Mouse (Mus musculus): Measurements from ENCODE around the gene Ntsr2. TPM values are rescaled to one million over a fixed set of nuclear protein-coding genes. Genes with fewer than 3 reads are reported as not detected.

Ntsr2 gene
- polyA plus RNA-seq, 1 experiment from 2014 or later = not detected

GRCm38 (mm10) chr12:16634075-16634813, 18.9 kb upstream of the Ntsr2 start:
- Histone ChIP-seq H3K27ac (no peak overlapping the region), H3K27me3 (replicated peaks) (no peaks in the 10 kb centered on the region), H3K9me3 (replicated peaks) (no peaks in the 10 kb centered on the region), H3K4me3 (no peak overlapping the region), H3K4me1 (no peaks in the 10 kb centered on the region), H3K4me2 (no peak overlapping the region), H3K36me3 (no peaks in the 10 kb centered on the region), H3K9ac (no peak overlapping the region)
- no peak for ATAC-seq
- WGBS (ENCODE audit: insufficient replicate concordance) = 43% methylated on average over 14 of the region's 14 CpGs

GRCm38 (mm10) chr12:16635816-16636215, 17.4 kb upstream of the Ntsr2 start:
- Histone ChIP-seq H3K36me3 (no peaks in the 10 kb centered on the region), H3K4me2 (no peak overlapping the region), H3K9me3 (replicated peaks) (no peaks in the 10 kb centered on the region), H3K27me3 (replicated peaks) (no peaks in the 10 kb centered on the region), H3K4me1 (no peaks in the 10 kb centered on the region), H3K9ac (no peak overlapping the region), H3K4me3 (no peak overlapping the region), H3K27ac (no peak overlapping the region)
- WGBS (ENCODE audit: insufficient replicate concordance) = 50% methylated on average over 6 of the region's 6 CpGs
- no peak for ATAC-seq

- Histone ChIP-seq H3K4me3 (no peak overlapping the region), H3K4me1 (no peaks in the 10 kb centered on the region), H3K4me2 (no peak overlapping the region), H3K27ac (no peak overlapping the region), H3K27me3 (replicated peaks) (no peaks in the 10 kb centered on the region), H3K9ac (no peak overlapping the region), H3K36me3 (no peaks in the 10 kb centered on the region), H3K9me3 (replicated peaks) (no peaks in the 10 kb centered on the region)
- ATAC-seq = no peak
- 53% methylated on average over 12 of the region's 12 CpGs for WGBS (ENCODE audit: insufficient replicate concordance)
Observed at GRCm38 (mm10) chr12:16639078-16639771, 14.0 kb upstream of the Ntsr2 start.

- Histone ChIP-seq H3K9ac (no peak overlapping the region), H3K27ac (no peak overlapping the region), H3K4me2 (no peak overlapping the region), H3K4me1 (no peaks in the 10 kb centered on the region), H3K36me3 (no peaks in the 10 kb centered on the region), H3K9me3 (replicated peaks) (no peaks in the 10 kb centered on the region), H3K4me3 (no peak overlapping the region), H3K27me3 (replicated peaks) (no peaks in the 10 kb centered on the region)
- 66% methylated on average over 6 of the region's 6 CpGs for WGBS (ENCODE audit: insufficient replicate concordance)
- no peak for ATAC-seq
Observed at GRCm38 (mm10) chr12:16640075-16640474, 13.1 kb upstream of the Ntsr2 start.

- H3K4me2 ChIP-seq = no peak overlapping the region
- H3K9me3 ChIP-seq (replicated peaks) = no peaks in the 10 kb centered on the region
- no peaks in the 10 kb centered on the region for H3K27me3 ChIP-seq (replicated peaks)
- H3K9ac ChIP-seq = no peak overlapping the region
- H3K4me1 ChIP-seq = no peaks in the 10 kb centered on the region
- H3K36me3 ChIP-seq = no peaks in the 10 kb centered on the region
- H3K4me3 ChIP-seq = no peak overlapping the region
- WGBS (ENCODE audit: insufficient replicate concordance) = 50% methylated on average over 5 of the region's 5 CpGs
- H3K27ac ChIP-seq = no peak overlapping the region
- no peak for ATAC-seq
Observed at GRCm38 (mm10) chr12:16642000-16642399, 11.2 kb upstream of the Ntsr2 start.

- H3K9me3 ChIP-seq (replicated peaks) = no peaks in the 10 kb centered on the region
- no peaks in the 10 kb centered on the region for H3K36me3 ChIP-seq
- H3K27ac ChIP-seq = no peak overlapping the region
- no peaks in the 10 kb centered on the region for H3K27me3 ChIP-seq (replicated peaks)
- no peaks in the 10 kb centered on the region for H3K4me1 ChIP-seq
- H3K4me2 ChIP-seq = no peak overlapping the region
- H3K4me3 ChIP-seq = no peak overlapping the region
- ATAC-seq = no peak
- WGBS (ENCODE audit: insufficient replicate concordance) = 57% methylated on average over 12 of the region's 12 CpGs
- H3K9ac ChIP-seq = no peak overlapping the region
Observed at GRCm38 (mm10) chr12:16643508-16644345, 9.5 kb upstream of the Ntsr2 start.

- no peaks in the 10 kb centered on the region for H3K4me1 ChIP-seq
- H3K4me2 ChIP-seq = no peak overlapping the region
- no peaks in the 10 kb centered on the region for H3K36me3 ChIP-seq
- WGBS (ENCODE audit: insufficient replicate concordance) = 67% methylated on average over 8 of the region's 8 CpGs
- ATAC-seq = no peak
- no peaks in the 10 kb centered on the region for H3K9me3 ChIP-seq (replicated peaks)
- H3K27ac ChIP-seq = no peak overlapping the region
- H3K4me3 ChIP-seq = no peak overlapping the region
- no peaks in the 10 kb centered on the region for H3K27me3 ChIP-seq (replicated peaks)
- no peak overlapping the region for H3K9ac ChIP-seq
Observed at GRCm38 (mm10) chr12:16644698-16645097, 8.5 kb upstream of the Ntsr2 start.

GRCm38 (mm10) chr12:16646780-16647409, 6.3 kb upstream of the Ntsr2 start:
- WGBS (ENCODE audit: insufficient replicate concordance) = 46% methylated on average over 9 of the region's 9 CpGs
- Histone ChIP-seq H3K4me1 (no peaks in the 10 kb centered on the region), H3K36me3 (no peaks in the 10 kb centered on the region), H3K4me2 (no peak overlapping the region), H3K27ac (no peak overlapping the region), H3K4me3 (no peak overlapping the region), H3K9ac (no peak overlapping the region), H3K9me3 (replicated peaks) (no peaks in the 10 kb centered on the region), H3K27me3 (replicated peaks) (0 out of 2 replicates have a peak, but pooled peaks cover 3% of the 10 kb centered on the region)
- ATAC-seq = no peak

GRCm38 (mm10) chr12:16648273-16648672, 4.9 kb upstream of the Ntsr2 start:
- Histone ChIP-seq H3K9ac (no peak overlapping the region), H3K27me3 (replicated peaks) (peaks cover 11% of the 10 kb centered on the region), H3K9me3 (replicated peaks) (no peaks in the 10 kb centered on the region), H3K4me2 (no peak overlapping the region), H3K4me3 (no peak overlapping the region), H3K36me3 (no peaks in the 10 kb centered on the region), H3K4me1 (no peaks in the 10 kb centered on the region), H3K27ac (no peak overlapping the region)
- 73% methylated on average over 6 of the region's 6 CpGs for WGBS (ENCODE audit: insufficient replicate concordance)
- ATAC-seq = no peak

GRCm38 (mm10) chr12:16649819-16650218, 3.4 kb upstream of the Ntsr2 start:
- peaks cover 26% of the 10 kb centered on the region for H3K27me3 ChIP-seq (replicated peaks)
- H3K4me2 ChIP-seq = no peak overlapping the region
- H3K9ac ChIP-seq = no peak overlapping the region
- H3K36me3 ChIP-seq = no peaks in the 10 kb centered on the region
- no peak overlapping the region for H3K27ac ChIP-seq
- ATAC-seq = no peak
- H3K4me1 ChIP-seq = peaks cover 4% of the 10 kb centered on the region; the same call in 1 of the 2 replicates
- 62% methylated on average over 6 of the region's 6 CpGs for WGBS (ENCODE audit: insufficient replicate concordance)
- H3K4me3 ChIP-seq = no peak overlapping the region
- no peaks in the 10 kb centered on the region for H3K9me3 ChIP-seq (replicated peaks)

GRCm38 (mm10) chr12:16655604-16656003, 2.4 kb downstream of the Ntsr2 start:
- Histone ChIP-seq H3K4me2 (no peak overlapping the region), H3K36me3 (no peaks in the 10 kb centered on the region), H3K9ac (no peak overlapping the region), H3K9me3 (replicated peaks) (no peaks in the 10 kb centered on the region), H3K4me1 (peaks cover 4% of the 10 kb centered on the region; the same call in 1 of the 2 replicates), H3K27me3 (replicated peaks) (peaks cover 36% of the 10 kb centered on the region), H3K27ac (no peak overlapping the region), H3K4me3 (no peak overlapping the region)
- no peak for ATAC-seq
- WGBS (ENCODE audit: insufficient replicate concordance) = 51% methylated on average over 4 of the region's 4 CpGs
